Mouse (Mus musculus): ENCODE measurements around the gene Rgcc.

Rgcc gene

DNA sequence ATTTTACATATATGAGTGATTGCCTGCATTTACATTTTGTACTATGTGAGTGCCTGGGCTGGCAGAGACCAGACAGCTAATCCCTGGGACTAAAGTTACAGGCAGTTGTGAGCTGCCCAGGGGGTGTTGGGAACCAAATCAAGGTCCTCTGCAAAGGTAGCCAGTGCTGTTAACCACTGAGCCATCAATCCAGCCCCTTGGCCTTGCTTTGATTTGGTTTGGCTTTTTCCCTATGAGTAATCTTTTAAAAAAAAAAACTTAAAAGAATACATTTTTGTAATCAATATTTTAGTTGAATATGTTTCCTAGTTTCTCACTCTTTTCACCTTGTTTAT, 59.1 kb downstream of the Rgcc start:
- DNase-seq (ENCODE audit: extremely low read depth, low read depth, low spot score): no peak

DNA sequence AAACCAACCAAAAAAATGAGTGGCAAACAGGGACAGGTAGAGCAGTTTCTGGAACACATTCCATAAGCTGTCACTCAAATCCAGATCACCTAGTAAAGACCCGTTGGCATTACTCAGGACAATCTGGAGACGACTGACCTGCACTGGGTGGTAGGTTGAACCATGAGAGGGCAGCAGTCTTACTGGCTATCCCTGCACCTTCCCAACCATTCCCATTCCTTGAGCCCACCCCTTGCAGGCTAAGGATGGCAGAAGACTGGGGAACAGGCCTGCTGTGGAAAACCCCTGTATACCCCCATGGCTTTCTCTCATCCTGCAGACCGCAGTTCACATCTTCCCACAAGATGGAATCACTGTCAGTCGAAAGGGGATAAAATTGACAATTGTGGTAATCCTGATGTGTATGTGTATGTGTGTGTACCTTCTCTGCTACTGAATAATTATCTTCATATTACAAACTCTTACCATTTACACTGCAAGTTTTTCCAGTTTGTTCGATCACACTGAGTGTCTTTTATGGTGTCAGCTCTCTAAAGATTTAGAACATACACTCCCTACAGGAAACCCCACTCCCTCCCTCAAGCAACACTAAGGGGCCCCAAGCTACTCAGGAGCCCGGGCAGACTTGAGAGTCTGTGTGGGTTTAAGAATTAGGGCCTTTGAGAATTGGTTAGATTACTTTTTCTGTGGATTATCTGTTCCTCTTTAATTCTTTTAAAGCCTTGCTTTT, 59.6 kb downstream of the Rgcc start:
- no peak for DNase-seq (ENCODE audit: extremely low read depth, low read depth, low spot score)

DNA sequence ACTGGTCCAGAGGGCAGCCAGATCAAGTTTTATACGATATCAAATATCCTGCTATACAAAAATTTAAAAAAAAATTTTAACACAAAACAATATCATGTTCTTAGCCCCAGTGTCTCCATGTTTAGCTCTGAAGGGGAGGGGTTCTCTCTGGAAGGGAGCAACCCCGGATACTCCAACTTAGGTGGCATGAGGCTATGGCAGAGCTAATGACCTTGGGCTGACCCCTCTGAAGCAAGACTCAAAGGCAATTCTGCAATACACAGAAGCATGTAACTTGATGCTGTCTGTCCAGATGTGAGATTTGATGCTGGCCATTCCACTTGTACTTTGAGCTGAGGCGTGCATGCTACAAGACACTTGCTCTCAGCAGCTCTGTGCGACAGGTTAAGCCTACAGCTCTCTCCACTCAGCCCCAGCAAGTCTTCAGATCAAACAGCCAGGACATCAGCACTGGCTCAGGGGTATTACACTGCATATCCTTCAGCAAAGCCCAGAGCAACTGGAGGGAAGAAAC, 60.3 kb downstream of the Rgcc start:
- no peak for DNase-seq (ENCODE audit: extremely low read depth, low read depth, low spot score)

DNA sequence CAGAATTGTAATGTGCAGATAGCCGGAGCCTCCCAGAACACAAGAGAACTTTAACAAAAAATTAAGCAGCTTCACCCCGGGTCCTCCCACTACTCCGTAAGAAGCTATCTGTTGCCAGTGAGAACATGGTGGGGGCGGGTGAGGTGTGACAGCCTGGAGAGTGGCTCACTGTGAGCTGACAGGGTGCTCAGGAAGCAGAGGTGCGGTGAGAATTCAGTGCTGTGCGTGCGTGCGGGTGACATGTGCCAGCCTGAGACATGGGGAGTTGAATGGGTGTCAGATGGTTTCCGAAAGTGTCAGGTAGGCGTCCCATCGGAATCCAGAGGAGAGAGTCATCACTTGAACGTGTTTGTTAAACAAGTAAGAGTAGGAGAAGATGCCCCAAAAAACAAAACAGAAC, 62.0 kb downstream of the Rgcc start:
- no peak for DNase-seq (ENCODE audit: extremely low read depth, low read depth, low spot score)

Measured in fat pad, adult 2 months (tissue).